8 mouse cellular contexts compared by ENCODE assay signal in genomic region chr14:12529961-12530542, GRCm38 (mm10).
DNase-seq lines count a peak whose midpoint lies in the region; ATAC-seq lines count a peak whose summit lies in the region.

No protein-coding gene starts in this region.

- no peak overlapping the region for H3K4me2 ChIP-seq in liver, embryonic 13.5 days

- no peak overlapping the region for H3K4me3 ChIP-seq in liver, embryonic 13.5 days (replicated peaks)

- H3K27me3 ChIP-seq in liver, embryonic 13.5 days: no peaks in the 10 kb centered on the region

- ATAC-seq in liver, embryonic 13.5 days (ENCODE audit: low read depth): no peak

- H3K27ac ChIP-seq in liver, embryonic 13.5 days: no peak overlapping the region

- 9% methylated on average over 11 of the region's 11 CpGs for WGBS in liver, embryonic 13.5 days (ENCODE audit: insufficient replicate concordance)

- peak; percentile 17 for DNase-seq in urinary bladder, postnatal 25 days (ENCODE audit: low spot score)
- no peak for DNase-seq in urinary bladder, adult 2 months (ENCODE audit: low spot score)
- DNase-seq in embryo, embryonic 10 days (ENCODE audit: low spot score): peak; percentile 91
- peak; percentile 53 to 71 for DNase-seq in heart, postnatal 10 days
- peak; percentile 50 for DNase-seq in kidney, postnatal 14 days
- peak; percentile 3 for DNase-seq in liver, embryonic 13.5 days
- peak; percentile 34 for DNase-seq in retina, postnatal 7 days (ENCODE audit: low read depth, low spot score)
- no peak for DNase-seq in thymus, postnatal 36 days

- H3K9ac ChIP-seq in liver, embryonic 13.5 days: no peak overlapping the region

- intact Hi-C loops in heart, postnatal 10 days (cut with DNase I): loop anchor here (2.0 kb wide), 2 partner anchors 133 to 229 kb away; no protein-coding TSS in a partner anchor

- H3K36me3 ChIP-seq in liver, embryonic 13.5 days: no peaks in the 10 kb centered on the region

- no peaks in the 10 kb centered on the region for H3K4me1 ChIP-seq in liver, embryonic 13.5 days (replicated peaks)

- no peaks in the 10 kb centered on the region for H3K9me3 ChIP-seq in liver, embryonic 13.5 days (replicated peaks)

Comparison
In these comparisons a context has a peak if more than half of its experiments do, and no peak if none do; other contexts are left out.
1. DNase-seq: peak in urinary bladder, postnatal 25 days (single experiment), embryo, embryonic 10 days (single experiment), heart, postnatal 10 days (2 of 2), kidney, postnatal 14 days (single experiment), liver, embryonic 13.5 days (single experiment) and retina, postnatal 7 days (single experiment); none in urinary bladder, adult 2 months (single experiment) and thymus, postnatal 36 days (0 of 2).